Mouse (Mus musculus) cortical plate, adult 2 months (tissue): ENCODE results near the gene Klhl1. TPM values are rescaled to one million over a fixed set of nuclear protein-coding genes. Genes with fewer than 3 reads are reported as not detected.

Experiments used
- H3K27ac ChIP-seq: fragments of 200-500 bp; 2 replicates; pipeline ENCODE4 v1.5.1; 2012; ENCODE audit warnings: low read length, control low read depth, inconsistent platforms; ENCODE audit not compliant: insufficient read depth
- H3K4me1 ChIP-seq: fragments of 200-500 bp; 2 replicates; pipeline ENCODE4 v1.6.1; 2011; ENCODE audit warnings: low read length; ENCODE audit not compliant: control insufficient read depth, insufficient read depth
- H3K4me3 ChIP-seq: fragments of 200-500 bp; 2 replicates; pipeline ENCODE4 v1.5.1; 2011; ENCODE audit warnings: mild to moderate bottlenecking, low read length, control low read depth; ENCODE audit not compliant: insufficient read depth
- CTCF ChIP-seq: fragments of 200-500 bp; IDR thresholded peaks from 2 replicates; pipeline ENCODE4 v1.5.1; 2011; ENCODE audit warnings: mild to moderate bottlenecking, control low read depth, low read length; ENCODE audit not compliant: insufficient read depth; ENCODE audit errors: extremely low read depth
- POLR2A ChIP-seq: fragments of 200-500 bp; IDR thresholded peaks from 2 replicates; pipeline ENCODE4 v1.6.1; 2011; ENCODE audit warnings: mild to moderate bottlenecking, low read length, control low read depth; ENCODE audit not compliant: insufficient read depth; ENCODE audit errors: extremely low read depth
- polyA plus RNA-seq: library from polyadenylated mRNA; depleted of rRNA; stranded (reverse); fragments of >200 nt; gene quantifications from 2 replicates; pipeline ENCODE4 v1.2.3, GENCODE M21; 2012; rRNA removed

Klhl1 gene
- polyA plus RNA-seq = 1.1 and 1.3 TPM in 2 replicates

GRCm38 (mm10) chr14:96518954-96519682 lies at the start of gene Klhl1:
Klhl1 (minus strand) TSS chr14:96519102.
- TF ChIP-seq POLR2A (no peak), CTCF (no peak)
- H3K27ac ChIP-seq = no peak within 1 kb of the TSS; the same call in 1 of the 2 replicates

DNA sequence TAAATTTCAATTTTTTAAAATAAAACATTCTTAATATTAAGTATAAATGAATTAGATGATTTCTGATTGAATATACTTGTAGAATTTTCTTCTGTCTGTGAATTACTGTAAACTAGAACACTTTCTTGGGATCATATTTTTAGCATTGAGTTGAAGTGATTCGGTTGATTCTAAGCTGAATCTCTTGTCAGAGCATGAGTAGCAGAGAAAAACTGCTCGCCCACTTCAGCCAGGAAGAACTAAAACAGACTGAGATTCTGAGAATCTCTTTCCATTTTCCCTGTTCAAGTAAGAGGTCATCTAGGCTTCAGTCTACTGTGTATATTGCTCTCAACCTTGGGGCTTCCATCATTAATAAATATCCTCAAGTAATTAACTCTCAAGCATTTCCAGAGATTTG lies 34.8 kb upstream of the Klhl1 start:
- Histone ChIP-seq H3K4me3 (no peak overlapping the region), H3K27ac (no peak overlapping the region), H3K4me1 (no peaks in the 10 kb centered on the region)
- no peak for TF ChIP-seq POLR2A
- TF ChIP-seq CTCF = no peak

More at GRCm38 (mm10) chr14:96518954-96519682, at the start of gene Klhl1:
- Histone ChIP-seq H3K4me1 (no peaks in the 10 kb centered on the region), H3K4me3 (peak within 1 kb of the TSS; percentile 59)

GRCm38 (mm10) chr14:96518151-96518953 lies 550 bp downstream of the Klhl1 start:
- H3K4me3 ChIP-seq = peak overlapping the region; percentile 59
- TF ChIP-seq CTCF = no peak
- no peak for TF ChIP-seq POLR2A
- H3K27ac ChIP-seq = no peak overlapping the region; the same call in 1 of the 2 replicates
- H3K4me1 ChIP-seq = no peaks in the 10 kb centered on the region

DNA sequence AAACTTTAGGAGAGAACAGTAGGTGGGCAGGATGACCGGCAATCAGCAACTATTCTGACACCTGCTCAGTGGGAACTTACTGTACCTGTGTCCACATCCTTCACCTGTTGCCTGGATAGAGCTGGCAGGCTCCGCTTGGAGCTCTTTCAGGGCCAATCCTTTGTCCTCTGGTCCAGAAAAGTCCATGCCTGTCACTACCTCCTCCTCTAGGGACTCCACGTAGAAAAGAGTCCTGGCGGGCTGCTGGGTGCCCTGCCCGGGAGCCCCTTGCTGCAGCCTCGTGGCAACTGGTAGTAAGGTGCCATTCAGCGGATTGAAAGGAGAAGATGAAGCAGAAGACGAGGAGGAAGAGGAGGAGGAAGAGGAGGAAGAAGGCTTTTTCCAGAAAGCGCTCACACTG lies 1.2 kb downstream of the Klhl1 start:
- Histone ChIP-seq H3K27ac (no peak overlapping the region), H3K4me3 (peak overlapping the region; percentile 59), H3K4me1 (no peaks in the 10 kb centered on the region)
- no peak for TF ChIP-seq POLR2A
- TF ChIP-seq CTCF = no peak

- Histone ChIP-seq H3K4me3 (no peak overlapping the region), H3K4me1 (no peaks in the 10 kb centered on the region), H3K27ac (no peak overlapping the region)
- TF ChIP-seq CTCF (no peak), POLR2A (no peak)
These were observed 19.0 kb downstream of the Klhl1 start for GRCm38 (mm10) chr14:96499936-96500335.

DNA sequence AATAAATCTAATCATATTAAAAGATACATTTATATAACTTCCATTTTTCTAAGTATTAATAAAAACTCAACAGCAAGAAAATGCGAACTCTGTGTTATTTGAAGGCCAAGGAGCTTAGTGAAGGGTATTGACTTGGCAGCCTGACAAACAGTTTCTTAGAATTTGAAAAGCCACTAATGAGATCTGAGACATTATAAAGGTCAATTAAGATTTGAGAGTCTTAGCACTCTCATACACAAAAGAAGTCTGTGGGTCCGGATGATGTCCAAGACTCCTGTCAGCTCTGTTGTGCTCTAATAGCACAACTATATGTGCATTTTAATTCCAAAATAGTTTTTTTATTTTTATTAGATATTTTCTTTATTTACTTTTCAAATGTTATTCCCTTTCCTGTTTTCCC lies 47.1 kb downstream of the Klhl1 start:
- TF ChIP-seq POLR2A = no peak
- TF ChIP-seq CTCF = no peak
- Histone ChIP-seq H3K4me1 (no peaks in the 10 kb centered on the region), H3K4me3 (no peak overlapping the region), H3K27ac (no peak overlapping the region)

DNA sequence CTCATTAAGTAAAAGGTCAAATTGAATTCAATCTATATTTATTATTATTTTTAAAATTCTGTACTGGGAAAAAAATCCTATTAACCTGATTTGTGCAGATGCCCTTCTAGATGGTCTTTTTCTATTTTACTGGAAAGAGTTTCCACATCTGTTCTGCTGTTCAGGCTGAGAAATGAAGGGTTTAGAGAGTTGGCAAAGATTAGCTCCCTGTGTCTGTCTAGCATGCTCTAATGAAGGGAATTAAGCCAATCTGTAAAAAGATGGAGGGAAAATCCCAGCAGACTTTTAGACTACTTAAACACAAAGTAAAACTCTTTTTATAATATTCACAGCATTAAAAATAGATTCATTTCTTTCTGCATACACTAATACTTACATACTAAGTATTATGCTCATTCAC lies 47.6 kb downstream of the Klhl1 start:
- TF ChIP-seq CTCF = no peak
- TF ChIP-seq POLR2A = no peak
- Histone ChIP-seq H3K4me3 (no peak overlapping the region), H3K4me1 (no peaks in the 10 kb centered on the region), H3K27ac (no peak overlapping the region)

GRCm38 (mm10) chr14:96461756-96462155 lies 57.1 kb downstream of the Klhl1 start:
- Histone ChIP-seq H3K27ac (no peak overlapping the region), H3K4me1 (no peaks in the 10 kb centered on the region), H3K4me3 (no peak overlapping the region)
- TF ChIP-seq CTCF (no peak), POLR2A (no peak)

DNA sequence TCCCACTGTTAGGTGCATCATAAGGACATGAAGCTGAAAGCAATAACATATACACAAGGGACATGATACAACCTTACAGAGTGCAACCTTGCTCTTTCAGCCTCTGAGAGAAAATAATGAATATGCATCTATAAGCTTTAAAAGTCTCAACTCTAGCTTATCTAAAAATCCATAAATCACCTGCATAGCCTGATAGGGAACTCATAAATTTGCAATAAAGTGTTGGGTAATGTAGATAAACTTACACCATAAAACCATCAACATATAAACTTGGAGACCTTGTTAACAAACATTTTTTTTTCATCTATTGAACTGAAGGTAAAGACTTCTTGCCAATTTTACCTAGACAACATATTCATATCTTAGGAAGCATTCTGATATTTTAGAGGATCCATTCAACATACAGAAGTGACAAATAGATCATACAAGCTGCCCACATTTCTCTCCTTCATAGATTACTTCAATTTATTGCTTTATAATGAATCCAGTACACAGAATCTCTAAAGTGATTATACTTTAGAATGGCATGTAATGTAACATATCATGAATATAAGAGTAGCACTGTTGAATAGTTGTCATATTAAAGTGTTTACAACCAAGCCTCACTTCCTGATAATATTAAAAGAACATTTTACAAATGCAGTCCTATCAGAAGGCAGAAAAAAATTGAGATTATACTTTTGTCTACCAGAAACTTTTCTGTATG lies 126.7 kb downstream of the Klhl1 start:
- no peak overlapping the region for H3K27ac ChIP-seq
- H3K4me1 ChIP-seq = no peaks in the 10 kb centered on the region
- TF ChIP-seq CTCF (no peak), POLR2A (no peak)
- H3K4me3 ChIP-seq = no peak overlapping the region

DNA sequence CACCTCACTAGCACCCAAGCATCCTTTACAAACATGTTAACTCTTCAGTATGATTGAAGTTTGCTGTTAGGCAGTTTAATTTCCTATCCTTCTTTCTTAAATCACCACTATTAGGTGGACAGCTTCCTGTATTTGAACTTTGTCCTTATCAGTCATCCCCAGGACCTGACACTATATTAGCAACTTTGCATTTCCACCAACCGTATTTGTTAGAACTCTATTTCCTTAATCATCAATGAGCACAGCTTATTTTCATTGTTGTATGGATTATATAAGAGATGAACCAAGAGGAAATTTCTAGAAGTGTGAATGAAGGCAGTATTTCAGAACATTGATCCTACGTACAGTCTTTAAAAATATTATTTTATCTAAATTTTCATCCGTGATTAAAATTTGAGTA lies 156.2 kb downstream of the Klhl1 start:
- H3K4me3 ChIP-seq = no peak overlapping the region
- no peak overlapping the region for H3K27ac ChIP-seq
- H3K4me1 ChIP-seq = no peaks in the 10 kb centered on the region
- no peak for TF ChIP-seq CTCF
